Mouse (Mus musculus): ENCODE results near the gene Card10.

The Card10 gene

GRCm38 (mm10) chr15:78835200-78836085, 32.6 kb upstream of the Card10 start:
- in situ Hi-C loops (cut with MboI; ENCODE audit: unreplicated experiment in 2 of 2): no loop called here

GRCm38 (mm10) chr15:78834233-78835005, 31.6 kb upstream of the Card10 start:
- in situ Hi-C loops (cut with MboI; ENCODE audit: unreplicated experiment in 2 of 2): no loop called here

GRCm38 (mm10) chr15:78833582-78833981, 30.7 kb upstream of the Card10 start:
- in situ Hi-C loops (cut with MboI; ENCODE audit: unreplicated experiment in 2 of 2): no loop called here

GRCm38 (mm10) chr15:78832701-78833123, 29.9 kb upstream of the Card10 start:
- in situ Hi-C loops (cut with MboI; ENCODE audit: unreplicated experiment in 2 of 2): no loop called here

GRCm38 (mm10) chr15:78831720-78832657, 29.1 kb upstream of the Card10 start:
- in situ Hi-C loops (cut with MboI; ENCODE audit: unreplicated experiment in 2 of 2): no loop called here

- in situ Hi-C loops (cut with MboI; ENCODE audit: unreplicated experiment in 2 of 2): no loop called here
These were observed 28.2 kb upstream of the Card10 start for GRCm38 (mm10) chr15:78830742-78831719.

- in situ Hi-C loops (cut with MboI; ENCODE audit: unreplicated experiment in 2 of 2): no loop called here
These were observed 26.8 kb upstream of the Card10 start for GRCm38 (mm10) chr15:78829636-78830035.

DNA sequence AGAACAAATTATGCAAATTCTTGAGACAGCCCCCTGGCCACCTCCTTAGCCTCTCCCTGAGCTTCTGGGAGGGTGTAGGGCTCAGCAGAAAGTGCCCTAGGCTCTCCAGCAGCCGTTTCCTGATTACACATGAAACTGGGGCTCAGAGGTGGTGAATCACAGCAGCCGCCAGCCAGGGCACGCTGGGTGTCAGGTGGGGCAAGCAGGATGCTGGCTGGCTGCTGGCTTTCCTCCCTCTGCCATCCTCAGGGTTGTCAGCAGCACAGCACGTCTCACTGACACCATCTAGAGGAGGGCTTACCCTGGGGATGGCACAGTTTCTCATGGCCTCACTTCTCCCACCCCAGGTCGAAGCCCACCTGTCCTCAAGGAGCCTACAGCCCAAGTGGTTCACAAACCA, 25.5 kb upstream of the Card10 start:
- in situ Hi-C loops (cut with MboI; ENCODE audit: unreplicated experiment in 2 of 2): no loop called here

DNA sequence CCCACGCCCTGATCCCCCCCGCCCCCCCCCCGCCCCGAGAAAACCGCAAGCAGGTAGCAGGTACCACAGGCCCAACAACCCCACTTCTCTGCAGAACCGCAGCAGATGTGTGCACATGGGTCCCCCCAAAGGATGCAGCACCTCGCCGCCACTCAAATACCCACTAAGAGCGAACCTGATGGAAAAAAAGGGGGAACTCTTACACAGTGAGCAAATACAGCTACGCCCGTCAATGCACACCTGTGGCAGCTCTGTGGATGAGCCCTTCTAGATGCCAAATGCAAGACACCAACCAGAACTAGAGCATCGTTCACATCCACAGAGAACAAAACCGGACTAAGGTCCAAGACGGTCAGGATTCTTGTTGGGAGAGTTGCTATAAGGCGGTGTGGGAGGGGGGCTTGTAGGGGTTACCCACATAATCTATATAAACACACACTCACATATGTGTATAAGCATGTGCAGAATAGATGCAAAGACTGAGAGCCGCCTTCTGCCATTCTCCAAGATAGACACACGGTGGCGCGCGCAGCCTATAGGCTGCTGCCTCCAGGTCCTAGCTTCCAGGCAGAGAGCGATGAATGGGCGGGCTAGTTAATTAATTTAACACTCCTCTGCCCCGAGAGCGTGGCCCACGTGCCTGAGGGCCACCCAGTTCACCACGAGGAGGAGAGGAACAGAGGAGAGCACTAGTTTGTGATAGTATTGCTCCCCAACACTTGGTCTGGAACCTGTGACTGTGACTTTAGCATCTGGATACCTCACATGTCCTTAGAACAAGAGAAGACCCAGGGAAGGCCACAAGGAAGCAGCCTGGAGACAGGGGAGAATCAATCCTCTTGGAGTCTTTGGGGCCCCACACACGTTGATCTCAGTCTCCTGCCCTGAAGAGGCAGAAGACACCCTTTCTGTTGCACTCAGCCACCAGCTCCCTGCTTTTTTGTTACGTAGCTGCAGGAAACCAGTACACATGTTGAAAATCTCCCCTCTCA, 23.7 kb upstream of the Card10 start:
- in situ Hi-C loops (cut with MboI; ENCODE audit: unreplicated experiment in 2 of 2): no loop called here

DNA sequence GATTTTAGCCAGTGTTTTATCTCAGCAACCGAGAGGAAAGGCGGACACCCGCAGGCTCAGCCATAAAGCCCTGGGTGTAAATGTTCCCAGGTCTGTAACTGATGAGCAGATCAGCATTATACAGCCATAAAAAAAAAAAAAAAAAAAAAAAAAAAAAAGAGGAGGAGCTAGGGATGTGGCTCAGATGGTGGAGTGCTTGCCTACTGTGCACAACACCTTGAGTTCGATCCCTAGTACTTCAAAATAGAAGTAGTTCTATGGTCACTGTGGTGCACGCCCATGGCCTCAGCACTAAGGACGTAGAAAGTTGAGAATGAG, 13.2 kb upstream of the Card10 start:
- in situ Hi-C loops (cut with MboI; ENCODE audit: unreplicated experiment in 2 of 2): loop anchor here in 1 of 2 experiments (25.0 kb wide), 3 partner anchors 804 to 1596 kb away; partner anchors contain the start of gene Mgat3

DNA sequence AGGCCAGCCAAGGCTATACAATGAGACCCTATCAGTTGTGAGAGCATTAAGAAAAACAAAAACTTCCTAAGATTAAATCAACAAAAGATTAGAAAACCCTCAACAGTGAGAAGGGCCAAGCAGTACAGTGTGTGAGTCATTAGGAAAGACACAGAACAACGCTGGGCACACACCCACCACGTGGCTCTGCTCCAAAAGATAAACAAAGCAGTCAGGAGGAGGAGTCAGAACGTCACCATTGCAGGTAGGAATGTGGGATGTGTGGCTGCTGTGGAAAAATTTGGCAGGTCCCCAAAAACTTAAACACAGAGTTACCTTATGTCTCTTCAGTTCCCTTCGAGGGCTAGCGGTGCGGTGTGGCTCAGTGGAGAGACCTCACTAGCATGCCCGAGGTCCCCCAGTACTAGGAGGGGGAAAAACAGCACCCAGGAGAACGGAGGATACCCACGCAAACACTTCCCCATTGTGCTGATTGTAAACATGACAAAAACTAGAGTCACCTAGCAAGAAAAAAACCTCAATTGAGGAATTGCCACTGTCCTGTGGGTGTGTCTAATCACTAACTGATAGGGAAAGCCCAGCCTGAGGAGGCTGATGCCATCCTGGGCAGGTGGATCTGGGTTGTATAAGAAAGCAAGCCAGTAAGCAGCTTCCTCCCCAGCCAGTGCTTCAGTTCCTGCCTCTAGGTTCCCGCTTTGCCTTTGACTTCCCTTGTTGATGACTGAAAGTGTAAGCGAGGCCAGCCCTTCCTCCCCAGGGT, 12.7 kb upstream of the Card10 start:
- in situ Hi-C loops (cut with MboI; ENCODE audit: unreplicated experiment in 2 of 2): loop anchor here in 1 of 2 experiments (25.0 kb wide), 3 partner anchors 803 to 1597 kb away; partner anchors contain the start of gene Mgat3

DNA sequence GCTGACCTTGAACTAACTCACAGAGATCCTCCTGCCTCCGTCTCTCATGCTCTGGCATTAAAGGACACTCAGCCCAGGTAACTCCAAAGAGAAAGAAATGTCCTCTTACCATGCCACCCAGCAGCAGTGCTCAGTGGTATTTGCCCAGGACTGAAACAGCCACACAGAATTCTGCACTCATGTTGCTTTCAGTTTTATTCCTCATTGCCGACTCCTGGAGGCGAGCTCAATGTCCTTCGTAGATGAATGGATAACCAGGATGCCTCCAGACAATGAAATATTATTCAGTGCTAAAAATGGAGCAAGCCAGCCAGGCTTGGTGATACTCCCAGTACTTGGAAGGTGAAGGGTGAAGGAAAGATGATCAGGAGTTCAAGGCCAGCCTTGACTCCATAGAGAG, 10.8 kb upstream of the Card10 start:
- in situ Hi-C loops (cut with MboI; ENCODE audit: unreplicated experiment in 2 of 2): loop anchor here in 1 of 2 experiments (25.0 kb wide), 3 partner anchors 801 to 1599 kb away; partner anchors contain the start of gene Mgat3

GRCm38 (mm10) chr15:78810146-78810545, 7.3 kb upstream of the Card10 start:
- in situ Hi-C loops (cut with MboI; ENCODE audit: unreplicated experiment in 2 of 2): loop anchor here in 1 of 2 experiments (25.0 kb wide), 3 partner anchors 798 to 1602 kb away; partner anchors contain the start of gene Mgat3

DNA sequence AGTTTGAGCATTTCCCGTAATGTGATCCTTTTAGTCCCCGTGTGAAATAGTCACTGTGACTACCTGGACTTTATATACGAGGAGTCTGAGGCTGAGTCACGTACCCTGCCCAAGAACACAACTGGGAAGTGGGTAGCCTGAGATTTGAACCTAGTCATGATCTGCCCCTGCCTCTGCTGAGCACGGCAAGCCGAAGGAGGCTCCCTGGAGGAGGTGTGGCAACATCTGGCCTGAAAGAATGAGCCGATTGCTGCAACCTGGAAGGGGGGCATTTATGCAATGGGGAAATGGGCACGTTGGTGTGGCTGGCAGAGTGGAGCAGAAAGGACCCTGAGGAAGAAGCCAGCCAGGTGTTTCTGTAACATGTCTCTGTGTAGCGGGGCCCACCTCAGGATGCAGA, 6.9 kb upstream of the Card10 start:
- in situ Hi-C loops (cut with MboI; ENCODE audit: unreplicated experiment in 2 of 2): loop anchor here in 1 of 2 experiments (25.0 kb wide), 3 partner anchors 797 to 1603 kb away; partner anchors contain the start of gene Mgat3

DNA sequence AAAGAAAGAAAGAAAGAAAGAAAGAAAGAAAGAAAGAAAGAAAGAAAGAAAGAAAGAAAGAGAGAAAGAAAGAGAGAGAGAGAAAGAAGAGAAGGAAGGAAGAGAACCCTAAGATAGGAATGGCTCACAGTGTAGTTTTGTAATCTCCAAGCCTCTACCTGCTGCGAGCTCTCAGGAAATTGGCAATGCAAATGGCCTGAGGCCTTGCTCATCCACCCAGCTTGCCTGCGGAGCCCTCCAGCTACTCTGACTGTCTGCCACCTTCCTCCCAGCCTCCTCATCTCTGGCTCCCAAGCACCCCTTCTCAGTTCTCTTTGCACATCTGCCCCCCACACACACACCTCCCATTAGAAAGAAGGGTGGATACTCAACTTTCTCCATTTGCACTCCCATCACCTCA, 6.1 kb upstream of the Card10 start:
- in situ Hi-C loops (cut with MboI; ENCODE audit: unreplicated experiment in 2 of 2): loop anchor here in 1 of 2 experiments (25.0 kb wide), 3 partner anchors 797 to 1603 kb away; partner anchors contain the start of gene Mgat3

- in situ Hi-C loops (cut with MboI; ENCODE audit: unreplicated experiment in 2 of 2): loop anchor here in 1 of 2 experiments (25.0 kb wide), 3 partner anchors 795 to 1605 kb away; partner anchors contain the start of gene Mgat3
These were observed 4.3 kb upstream of the Card10 start for GRCm38 (mm10) chr15:78807141-78807540.

DNA sequence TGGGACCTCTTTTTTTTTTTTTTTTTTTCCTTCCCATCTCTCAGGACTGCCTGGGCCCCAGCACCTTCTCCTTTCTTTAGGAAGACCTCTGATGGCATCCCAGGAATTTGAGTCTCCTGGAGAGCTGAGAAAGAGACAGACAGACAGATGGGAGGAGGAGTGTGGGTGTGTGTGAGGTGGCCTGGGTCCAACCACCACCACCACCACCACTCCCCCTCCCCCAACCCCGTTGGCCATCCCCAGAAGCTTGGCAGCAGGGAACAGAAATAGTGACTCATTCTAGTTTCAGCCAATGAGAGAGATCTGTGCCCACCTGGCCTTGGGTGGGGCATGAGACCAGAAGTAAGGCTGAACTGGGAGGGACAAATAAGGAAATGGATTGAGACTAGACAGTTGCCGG, 3.8 kb upstream of the Card10 start:
- in situ Hi-C loops (cut with MboI; ENCODE audit: unreplicated experiment in 2 of 2): loop anchor here in 1 of 2 experiments (25.0 kb wide), 3 partner anchors 794 to 1606 kb away; partner anchors contain the start of gene Mgat3

All from v-Abl transformed pro-B cells (cell line).